Mouse (Mus musculus): ENCODE data around the gene Ldlrad1. TPM values are rescaled to one million over a fixed set of nuclear protein-coding genes. Genes with fewer than 3 reads are reported as not detected.
A peak's percentile ranks its signal among the peaks of the same experiment; 100 is the strongest.

Ldlrad1 gene
- total RNA-seq (2021): not detected
- long read RNA-seq, experiment 1: 0 reads
- long read RNA-seq, experiment 2: 0 reads

- DNase-seq (ENCODE audit: low spot score in 2 of 2): no peak
Measured at GRCm38 (mm10) chr4:107208880-107209279, at the start of gene Ldlrad1. TSS of gene Ldlrad1 (plus strand) at chr4:107209180.

GRCm38 (mm10) chr4:107160181-107160580 lies 48.8 kb upstream of the Ldlrad1 start:
- no peak for DNase-seq (ENCODE audit: low spot score in 2 of 2)

GRCm38 (mm10) chr4:107163341-107163740 lies 45.6 kb upstream of the Ldlrad1 start:
- peak; percentile 34 to 61 for DNase-seq (ENCODE audit: low spot score in 2 of 2)

GRCm38 (mm10) chr4:107163756-107164587 lies 45.0 kb upstream of the Ldlrad1 start:
- peak; percentile 74 to 76 for DNase-seq (ENCODE audit: low spot score in 2 of 2)

- no peak for DNase-seq (ENCODE audit: low spot score in 2 of 2)
Measured at GRCm38 (mm10) chr4:107166700-107167099, 42.3 kb upstream of the Ldlrad1 start.

- DNase-seq (ENCODE audit: low spot score in 2 of 2): no peak
Measured at GRCm38 (mm10) chr4:107167798-107168197, 41.2 kb upstream of the Ldlrad1 start.

- no peak for DNase-seq (ENCODE audit: low spot score in 2 of 2)
Measured at GRCm38 (mm10) chr4:107177506-107177905, 31.5 kb upstream of the Ldlrad1 start.

- peak; percentile 91 to 96 for DNase-seq (ENCODE audit: low spot score in 2 of 2)
Measured at GRCm38 (mm10) chr4:107178182-107178829, 30.7 kb upstream of the Ldlrad1 start, which contains the start of gene Tmem59. TSS of gene Tmem59 (plus strand) at chr4:107178399.

GRCm38 (mm10) chr4:107178830-107179490 lies 30.0 kb upstream of the Ldlrad1 start, which contains the start of gene Tceanc2:
TSS of gene Tceanc2 (minus strand) at chr4:107179116.
- DNase-seq (ENCODE audit: low spot score in 2 of 2): peak; percentile 32

- DNase-seq (ENCODE audit: low spot score in 2 of 2): no peak
Measured at GRCm38 (mm10) chr4:107179561-107179960, 29.4 kb upstream of the Ldlrad1 start.

- DNase-seq (ENCODE audit: low spot score in 2 of 2): no peak
Measured at GRCm38 (mm10) chr4:107180746-107181145, 28.2 kb upstream of the Ldlrad1 start.

GRCm38 (mm10) chr4:107181866-107182265 lies 27.1 kb upstream of the Ldlrad1 start:
- no peak for DNase-seq (ENCODE audit: low spot score in 2 of 2)

GRCm38 (mm10) chr4:107182796-107183195 lies 26.2 kb upstream of the Ldlrad1 start:
- no peak for DNase-seq (ENCODE audit: low spot score in 2 of 2)

- DNase-seq (ENCODE audit: low spot score in 2 of 2): no peak
Measured at GRCm38 (mm10) chr4:107183203-107183602, 25.8 kb upstream of the Ldlrad1 start.

- no peak for DNase-seq (ENCODE audit: low spot score in 2 of 2)
Measured at GRCm38 (mm10) chr4:107185703-107186102, 23.3 kb upstream of the Ldlrad1 start.

- DNase-seq (ENCODE audit: low spot score in 2 of 2): no peak
Measured at GRCm38 (mm10) chr4:107193841-107194240, 15.1 kb upstream of the Ldlrad1 start.

- DNase-seq (ENCODE audit: low spot score in 2 of 2): no peak
Measured at GRCm38 (mm10) chr4:107196454-107196853, 12.5 kb upstream of the Ldlrad1 start.

- no peak for DNase-seq (ENCODE audit: low spot score in 2 of 2)
Measured at GRCm38 (mm10) chr4:107198072-107198471, 10.9 kb upstream of the Ldlrad1 start.

- no peak for DNase-seq (ENCODE audit: low spot score in 2 of 2)
Measured at GRCm38 (mm10) chr4:107201779-107202178, 7.2 kb upstream of the Ldlrad1 start.

- no peak for DNase-seq (ENCODE audit: low spot score in 2 of 2)
Measured at GRCm38 (mm10) chr4:107203001-107203400, 6.0 kb upstream of the Ldlrad1 start.

- DNase-seq (ENCODE audit: low spot score in 2 of 2): no peak
Measured at GRCm38 (mm10) chr4:107207016-107207415, 2.0 kb upstream of the Ldlrad1 start.

All from left cerebral cortex, adult 18-20 months (tissue).